Mouse (Mus musculus) brain, embryonic 14.5 days (tissue): ENCODE data around the gene Inpp5k. TPM values are rescaled to one million over a fixed set of nuclear protein-coding genes. Genes with fewer than 3 reads are reported as not detected.

ENCODE experiments used
- DNase-seq: peaks from one replicate; pipeline ENCODE4 v3.0.0-alpha.2; 2011; ENCODE audit warnings: low read depth
- CTCF ChIP-seq: fragments of 200-500 bp; IDR thresholded peaks from 2 replicates; pipeline ENCODE4 v1.5.1; 2012; ENCODE audit warnings: inconsistent platforms, mild to moderate bottlenecking, moderate library complexity, borderline replicate concordance; ENCODE audit not compliant: insufficient read depth, insufficient read length; ENCODE audit errors: extremely low read depth
- POLR2A ChIP-seq: fragments of 200-500 bp; IDR thresholded peaks from 2 replicates; pipeline ENCODE4 v1.6.1; 2012; ENCODE audit warnings: mild to moderate bottlenecking, inconsistent platforms, borderline replicate concordance; ENCODE audit not compliant: poor library complexity, insufficient read depth, insufficient read length, severe bottlenecking; ENCODE audit errors: extremely low read depth
- polyA plus RNA-seq: library from polyadenylated mRNA; depleted of rRNA; stranded (reverse); fragments of >200 nt; gene quantifications from 2 replicates; pipeline ENCODE4 v1.2.3, GENCODE M21; 2012

Inpp5k gene
- polyA plus RNA-seq, 1 experiment: 53.7 TPM

DNA sequence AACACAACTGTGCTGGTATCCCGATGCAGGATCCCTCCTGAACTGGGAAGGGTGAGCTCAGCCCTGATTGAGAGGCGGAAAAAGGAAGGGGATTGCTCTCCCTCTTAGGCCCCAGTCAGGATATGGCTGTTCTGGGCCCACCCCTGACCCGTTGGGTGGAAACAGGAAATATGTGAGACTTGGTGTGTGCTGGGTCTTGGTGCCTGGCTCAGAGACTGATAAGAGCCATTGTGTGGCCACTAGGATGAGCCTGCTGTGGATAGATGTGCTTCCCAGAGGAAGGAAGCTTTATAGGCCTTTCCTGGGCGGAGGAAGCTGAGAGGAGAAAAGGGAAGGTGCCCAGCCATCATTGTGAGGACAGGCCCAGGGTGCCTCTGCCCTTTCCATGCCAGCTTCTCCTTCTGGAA lies 18.4 kb downstream of the Inpp5k start:
- no peak for DNase-seq
- TF ChIP-seq POLR2A (no peak), CTCF (no peak)

DNA sequence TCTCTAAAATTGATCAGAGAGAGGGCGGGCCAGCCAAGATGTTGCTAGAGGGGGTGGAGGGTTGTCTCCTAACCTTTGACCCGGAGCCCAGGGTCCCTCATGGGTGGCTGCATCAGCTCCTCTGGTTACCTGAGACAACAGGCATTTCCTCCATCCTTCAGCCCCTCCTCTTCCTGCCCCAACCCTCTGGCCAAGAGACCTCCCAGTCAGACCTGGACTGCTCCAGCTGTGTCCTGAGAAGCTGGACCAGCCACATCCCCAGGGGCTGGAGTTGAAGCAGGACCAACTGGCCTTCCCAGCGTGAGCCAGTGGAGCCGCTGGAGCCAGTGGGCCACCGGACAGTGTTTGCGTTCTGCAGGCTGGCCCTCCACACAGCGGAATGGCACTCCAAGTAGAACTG lies 19.5 kb downstream of the Inpp5k start, which contains the start of gene Myo1c:
Gene Myo1c, plus strand, starts transcription at position 194 of the 400 bp plus-strand sequence.
- no peak for DNase-seq
- no peak for TF ChIP-seq POLR2A
- no peak for TF ChIP-seq CTCF

DNA sequence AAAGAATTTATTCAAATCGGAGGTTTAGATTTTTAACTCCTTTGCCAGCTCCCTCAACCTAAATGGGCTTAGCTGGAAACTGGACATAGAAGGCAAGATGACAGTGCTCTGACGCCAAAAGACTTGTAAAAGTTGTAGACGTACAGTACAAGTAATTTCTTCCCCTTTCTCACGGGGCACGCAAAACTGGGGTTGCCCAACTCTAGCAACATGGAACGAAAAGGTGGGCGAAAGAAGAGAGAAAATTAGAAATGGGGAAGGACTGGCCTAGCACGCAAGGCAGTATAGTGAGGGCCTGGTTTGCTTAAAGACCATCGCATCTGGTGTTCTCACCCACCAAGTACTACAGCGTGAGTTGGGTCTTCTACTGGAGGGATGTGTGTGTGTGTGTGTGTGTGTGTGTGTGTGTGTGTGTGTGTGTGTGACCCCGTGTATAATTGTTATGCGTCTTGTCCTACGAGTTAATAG lies 20.2 kb downstream of the Inpp5k start:
- DNase-seq: no peak
- no peak for TF ChIP-seq POLR2A
- TF ChIP-seq CTCF: no peak

DNA sequence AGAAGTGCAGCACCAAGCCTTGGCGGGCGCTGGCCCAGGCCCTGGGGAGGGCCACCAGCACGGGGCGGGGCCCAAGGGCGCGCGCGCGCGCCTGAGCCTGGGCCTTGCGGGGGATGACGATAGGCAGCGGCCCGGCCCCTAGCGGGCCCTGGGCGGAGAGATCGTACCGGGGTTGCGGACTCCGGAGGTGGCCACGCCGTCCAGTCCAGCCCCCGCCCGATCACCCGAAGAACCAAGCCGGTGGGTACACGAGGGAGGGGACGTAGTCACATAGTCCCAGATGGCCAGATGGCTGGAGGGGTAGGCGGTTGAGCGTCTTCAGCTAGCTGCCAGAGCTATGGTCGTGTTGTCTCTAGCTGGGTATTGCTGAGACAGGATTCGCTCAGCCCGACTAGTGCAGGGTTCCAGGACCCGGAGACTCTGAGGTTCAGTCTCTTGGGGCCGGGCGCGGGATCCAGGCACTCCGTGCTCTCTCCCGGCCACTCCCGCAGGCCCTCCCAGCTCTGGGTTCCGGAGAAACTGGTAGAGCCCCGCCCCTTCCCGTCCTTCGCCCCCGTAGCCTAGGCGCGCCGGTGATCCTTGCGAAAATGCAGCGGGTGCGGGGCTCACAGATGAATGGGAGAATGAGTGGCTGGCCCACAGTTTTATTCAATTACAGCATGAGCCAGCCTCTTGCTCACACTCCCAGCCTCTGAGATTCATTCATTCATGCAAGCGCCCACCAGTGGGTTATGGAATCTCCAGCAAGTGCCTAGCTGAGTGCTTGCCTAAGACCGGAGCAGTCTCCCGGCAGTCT lies 20.8 kb downstream of the Inpp5k start:
- no peak for TF ChIP-seq CTCF
- 0 out of 2 replicates have a peak, but pooled peaks have one; percentile 33 for TF ChIP-seq POLR2A
- DNase-seq: peak; percentile 69

DNA sequence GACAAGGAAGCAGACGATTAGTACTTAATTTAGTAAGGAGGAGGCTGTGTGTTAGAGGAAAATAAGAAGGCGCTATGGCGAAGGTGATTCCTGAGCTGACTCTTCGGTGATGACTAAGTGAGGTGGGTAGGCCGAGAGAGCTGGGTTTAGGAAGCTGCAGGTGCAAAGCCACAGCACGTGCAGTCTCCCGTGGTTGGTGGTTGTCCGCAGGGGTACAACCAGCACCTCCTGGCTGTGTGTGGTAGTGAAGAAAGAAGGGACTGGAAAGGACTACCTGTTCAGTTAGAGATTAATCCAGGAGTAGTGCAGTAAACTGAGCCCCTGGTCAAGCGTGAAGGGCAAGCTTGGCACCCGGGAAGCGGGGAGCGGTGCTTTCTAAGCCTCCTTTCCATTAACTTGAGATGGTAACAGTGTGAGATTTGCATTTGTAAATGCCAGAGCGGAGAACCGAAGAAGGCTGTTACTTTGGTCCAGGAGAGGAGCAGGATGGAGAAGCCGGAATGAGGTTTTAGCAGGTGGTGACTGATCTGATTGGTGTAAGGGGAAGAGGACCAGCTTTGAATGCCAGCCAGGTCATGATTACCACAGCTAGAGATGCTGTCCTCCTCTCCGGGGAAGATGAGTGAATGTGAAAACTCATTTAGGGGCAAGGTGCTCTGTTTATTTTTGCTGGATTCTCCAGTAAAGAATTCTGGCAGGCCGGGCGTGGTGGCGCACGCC lies 21.6 kb downstream of the Inpp5k start:
- DNase-seq: no peak
- no peak for TF ChIP-seq POLR2A
- no peak for TF ChIP-seq CTCF

DNA sequence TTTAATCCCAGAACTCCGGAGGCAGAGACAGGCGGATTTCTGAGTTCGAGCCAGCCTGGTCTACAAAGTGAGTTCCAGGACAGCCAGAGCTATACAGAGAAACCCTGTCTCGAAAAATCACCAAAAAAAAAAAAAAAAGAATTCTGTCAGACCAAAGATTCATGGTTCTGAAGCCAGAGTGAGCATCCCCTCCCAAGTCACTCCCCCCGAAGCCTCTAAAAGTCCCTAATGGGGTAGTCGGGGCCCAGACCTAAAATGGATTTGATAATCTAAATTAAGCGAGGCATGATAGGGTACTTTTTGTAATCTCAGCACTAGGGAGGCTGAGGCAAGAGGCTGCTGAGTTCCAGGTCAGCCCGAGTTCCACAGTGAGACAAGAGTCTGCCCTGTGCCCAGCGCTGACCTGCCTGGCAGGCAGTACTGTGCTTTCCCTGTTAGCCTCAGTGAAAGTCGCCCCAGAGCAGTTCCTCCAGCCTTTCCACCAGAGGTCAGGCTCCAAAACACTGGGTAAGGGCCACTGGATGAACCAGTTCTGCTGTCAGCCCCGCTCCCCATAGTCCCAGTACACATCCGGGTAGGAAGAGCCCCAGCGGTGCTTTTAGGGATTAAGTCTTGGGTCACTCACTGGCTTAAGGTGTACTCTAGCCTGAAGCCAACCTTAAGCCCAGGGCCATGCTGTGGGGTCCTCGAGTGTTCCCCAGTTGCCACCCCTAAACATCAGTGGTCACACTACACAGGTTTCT lies 22.3 kb downstream of the Inpp5k start:
- no peak for TF ChIP-seq POLR2A
- TF ChIP-seq CTCF: no peak
- DNase-seq: no peak

DNA sequence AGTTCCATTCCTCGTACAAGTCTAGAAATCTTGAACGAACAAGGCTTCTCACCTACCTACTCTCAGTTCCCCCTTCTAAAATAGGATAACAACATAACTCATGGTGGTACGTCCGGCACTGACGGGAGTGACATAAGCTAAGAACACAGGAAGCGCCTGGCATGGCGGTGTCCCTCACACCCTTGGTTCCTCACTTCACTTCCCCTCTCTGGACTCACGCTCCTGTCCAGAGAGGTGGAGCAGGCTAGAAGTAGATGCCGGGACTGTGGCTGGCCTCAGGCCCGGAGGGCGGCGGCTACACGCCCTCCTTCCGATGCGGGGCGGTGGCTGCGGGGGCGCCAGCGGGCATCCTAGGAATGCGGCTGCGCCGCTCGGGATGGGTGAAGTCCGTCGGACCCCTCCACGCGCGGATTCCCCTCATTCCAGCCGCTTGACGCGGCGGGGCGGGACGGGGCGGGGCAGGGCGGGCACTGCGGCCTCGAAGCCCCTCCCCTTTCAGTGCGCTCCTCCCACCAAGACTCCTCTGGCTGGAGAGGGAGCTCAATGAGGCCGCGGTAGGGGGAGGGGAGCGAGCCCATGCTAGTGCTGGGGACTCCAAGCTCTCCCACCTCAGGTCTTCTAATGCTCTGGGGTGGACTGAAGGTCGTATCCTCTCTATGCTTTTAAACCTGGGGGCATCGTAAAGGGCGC lies 23.1 kb downstream of the Inpp5k start:
- DNase-seq: peak; percentile 85
- TF ChIP-seq POLR2A (no peak), CTCF (no peak)

DNA sequence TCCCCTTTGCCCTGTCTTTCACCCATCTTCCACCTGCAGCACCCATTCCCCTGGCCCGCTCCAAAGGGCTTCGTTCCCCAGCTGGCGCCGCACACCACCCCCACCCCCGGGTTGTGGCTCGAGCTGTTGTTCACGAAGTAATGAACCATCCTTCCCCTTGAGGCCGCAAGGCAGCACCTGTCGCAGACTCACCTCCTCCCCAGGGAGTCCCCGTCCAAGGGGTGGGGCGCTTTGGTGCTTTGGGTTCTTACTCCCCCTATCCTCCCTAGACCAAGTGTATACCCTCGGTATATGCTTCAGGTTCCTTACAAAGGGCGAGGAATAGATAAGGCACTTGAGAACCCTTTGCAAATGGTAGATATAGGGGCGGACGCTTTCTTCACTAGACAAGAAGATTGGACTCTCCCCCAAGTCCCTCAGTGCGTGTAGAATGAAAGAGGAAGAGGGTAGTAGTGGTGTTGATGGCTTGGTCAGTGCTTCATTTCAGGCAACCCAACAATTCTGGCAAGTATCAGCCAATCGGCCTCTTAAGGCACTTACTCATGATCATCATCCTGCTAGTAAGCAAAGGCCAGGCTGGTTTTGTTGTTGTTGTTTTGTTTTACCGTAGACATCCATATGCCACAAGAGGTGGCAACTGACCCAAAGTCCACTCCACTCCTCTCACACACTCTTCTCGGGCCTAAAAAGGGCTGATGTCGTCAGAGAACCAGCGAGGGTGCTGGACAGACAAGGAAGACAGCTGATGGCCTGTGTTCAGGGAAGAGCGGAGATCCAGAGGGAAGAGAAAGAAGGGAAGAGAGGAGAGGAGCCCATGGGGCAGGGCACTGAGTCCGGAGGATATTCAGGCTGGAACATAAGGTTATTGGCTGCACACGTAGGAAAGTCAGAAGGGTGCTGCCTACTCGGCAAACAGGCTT lies 23.9 kb downstream of the Inpp5k start:
- DNase-seq: no peak
- TF ChIP-seq POLR2A: no peak
- TF ChIP-seq CTCF: no peak

DNA sequence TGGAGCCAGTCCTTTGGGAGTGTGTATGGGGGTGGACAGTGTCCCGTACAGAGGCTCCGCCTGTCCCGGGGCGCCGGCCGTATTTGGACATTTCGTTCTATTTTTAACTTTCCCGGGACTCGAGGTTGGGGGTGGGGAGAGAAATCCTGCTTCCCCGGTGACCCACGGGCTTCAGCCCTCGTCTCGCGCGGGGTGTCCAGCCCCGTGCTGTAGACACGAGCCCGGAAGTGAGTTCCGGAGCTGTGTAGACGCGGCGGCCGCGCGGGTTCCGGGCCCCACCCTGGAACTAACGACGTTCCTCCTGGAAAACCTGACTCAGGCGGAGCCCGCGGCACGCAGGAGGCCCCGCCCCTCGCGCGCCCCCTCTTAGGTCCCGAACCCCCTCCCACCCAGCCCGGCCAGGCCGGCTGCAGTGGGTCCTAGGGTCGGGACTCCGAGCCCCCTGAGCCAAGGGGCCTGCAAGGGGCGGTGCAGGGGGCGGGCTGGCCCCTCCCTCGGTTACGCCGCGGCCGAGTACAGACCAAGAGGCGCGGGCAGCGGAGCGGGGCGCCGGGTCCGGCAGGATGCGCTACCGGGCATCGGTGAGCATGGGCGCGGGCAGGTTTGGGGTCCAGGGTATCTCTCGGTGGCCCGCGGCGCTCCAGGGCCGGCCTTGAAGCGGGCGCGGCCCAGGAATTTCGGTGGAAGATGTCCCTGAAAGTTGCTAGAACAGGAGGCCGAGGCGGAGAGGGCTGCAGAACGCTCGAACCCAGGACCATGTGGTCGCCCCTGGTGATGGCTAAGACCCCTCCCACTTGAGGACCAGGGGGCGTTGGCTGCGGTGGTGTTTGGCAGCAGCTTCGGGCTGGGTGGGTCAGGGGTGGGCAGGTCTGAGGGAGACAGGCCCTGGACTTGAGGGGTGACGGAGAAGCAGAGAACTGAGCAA lies 25.1 kb downstream of the Inpp5k start:
- TF ChIP-seq POLR2A (0 out of 2 replicates have a peak, but pooled peaks have one; percentile 4), CTCF (no peak)

More for the DNA sequence above, 25.1 kb downstream of the Inpp5k start:
- peak; percentile 59 for DNase-seq
